Mouse (Mus musculus): ENCODE data around the gene Sik1.

Sik1 gene

GRCm38 (mm10) chr17:31808082-31808875 lies 47.3 kb downstream of the Sik1 start:
- DNase-seq (ENCODE audit: extremely low read depth, low read depth) = no peak

GRCm38 (mm10) chr17:31806496-31806895 lies 49.1 kb downstream of the Sik1 start:
- DNase-seq (ENCODE audit: extremely low read depth, low read depth) = no peak

- no peak for DNase-seq (ENCODE audit: extremely low read depth, low read depth)
Measured at GRCm38 (mm10) chr17:31806025-31806424, 49.6 kb downstream of the Sik1 start.

- DNase-seq (ENCODE audit: extremely low read depth, low read depth) = no peak
Measured at GRCm38 (mm10) chr17:31805585-31805984, 50.0 kb downstream of the Sik1 start.

- DNase-seq (ENCODE audit: extremely low read depth, low read depth) = no peak
Measured at GRCm38 (mm10) chr17:31802272-31803017, 53.2 kb downstream of the Sik1 start.

GRCm38 (mm10) chr17:31800852-31801363 lies 54.7 kb downstream of the Sik1 start:
- DNase-seq (ENCODE audit: extremely low read depth, low read depth) = no peak

- no peak for DNase-seq (ENCODE audit: extremely low read depth, low read depth)
Measured at GRCm38 (mm10) chr17:31795893-31796292, 59.7 kb downstream of the Sik1 start.
